Mouse (Mus musculus) hematopoietic stem cell, adult 5-6 weeks (primary cell): Measurements from ENCODE around the gene Samd4. TPM values are rescaled to one million over a fixed set of nuclear protein-coding genes. Genes with fewer than 3 reads are reported as not detected.

Experiments
- ATAC-seq, 2 experiments: fragments of 125-278 bp in 1 of 2; replicated peaks in 1 of 2; 2 replicates each; pipeline ENCODE4 v1.8.0; 2016 to 2017; ENCODE audit warnings: inconsistent platforms in 2 of 2, mild to moderate bottlenecking in 2 of 2, moderate number of reproducible peaks in 2 of 2, low read depth in 1 of 2, moderate TSS enrichment in 1 of 2; ENCODE audit not compliant: low FRiP score in 2 of 2, poor library complexity in 2 of 2, severe bottlenecking in 2 of 2, insufficient read depth in 1 of 2, low TSS enrichment in 1 of 2
- total RNA-seq: library from RNA; stranded (forward); fragments of 172-1452, 232-1000 nt; gene quantifications from 2 replicates; pipeline ENCODE4 v1.2.3, GENCODE M21; 2017

The Samd4 gene
- total RNA-seq, 1 experiment from 2014 or later, result 2.3 TPM

DNA sequence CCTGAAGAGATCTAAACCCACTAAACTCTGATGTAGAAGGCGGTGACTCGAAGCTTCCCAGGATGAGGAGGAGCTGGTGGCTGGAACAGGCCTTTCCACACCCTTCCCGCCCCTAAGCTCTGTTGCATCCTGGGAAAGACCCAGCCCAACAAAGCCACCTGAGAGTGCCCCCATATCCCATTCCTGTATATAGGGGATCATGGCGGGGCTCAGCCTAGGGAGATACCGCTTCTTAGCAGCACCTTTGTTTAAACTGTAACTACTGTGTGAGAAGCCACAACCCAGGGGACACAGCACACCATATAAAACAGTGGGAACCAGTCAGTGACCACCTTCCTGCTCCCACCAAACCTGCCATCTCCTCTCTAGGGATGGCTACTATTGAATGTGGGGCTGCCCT, 193.2 kb downstream of the Samd4 start:
- no peak for ATAC-seq

DNA sequence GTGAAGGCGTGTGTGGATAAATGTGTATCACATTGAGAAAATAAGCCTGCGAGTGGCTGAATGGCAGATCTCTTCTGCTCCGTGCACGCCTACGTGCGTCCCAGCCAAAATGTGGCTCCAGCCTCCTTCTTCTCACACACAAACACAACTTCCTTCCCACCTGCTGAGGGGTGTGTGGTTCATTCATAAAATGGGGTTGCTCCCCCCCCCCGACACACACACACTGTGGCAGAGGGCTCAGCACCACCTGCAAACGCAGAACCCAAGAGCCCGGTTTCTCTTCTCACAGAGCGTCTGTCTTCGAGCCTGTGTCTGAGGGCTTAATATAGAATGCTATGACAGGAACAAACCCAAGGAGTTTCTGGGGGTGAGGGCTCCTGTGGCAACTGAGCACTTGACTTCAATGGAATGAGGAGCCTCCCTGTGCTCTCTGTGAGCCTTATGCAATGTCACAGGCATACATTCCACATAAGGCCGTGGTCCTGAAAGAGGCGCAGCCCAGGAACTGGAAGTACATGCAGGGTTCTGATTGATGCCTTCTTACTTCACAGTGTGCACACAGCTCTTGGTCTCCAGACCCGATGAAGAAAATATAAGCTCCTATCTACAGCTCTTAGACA, 194.4 kb downstream of the Samd4 start:
- peak; percentile 13 to 16; a peak in 1 of 4 replicates for ATAC-seq

- ATAC-seq, result no peak
These were observed 194.9 kb downstream of the Samd4 start for GRCm38 (mm10) chr14:47077576-47077970.

DNA sequence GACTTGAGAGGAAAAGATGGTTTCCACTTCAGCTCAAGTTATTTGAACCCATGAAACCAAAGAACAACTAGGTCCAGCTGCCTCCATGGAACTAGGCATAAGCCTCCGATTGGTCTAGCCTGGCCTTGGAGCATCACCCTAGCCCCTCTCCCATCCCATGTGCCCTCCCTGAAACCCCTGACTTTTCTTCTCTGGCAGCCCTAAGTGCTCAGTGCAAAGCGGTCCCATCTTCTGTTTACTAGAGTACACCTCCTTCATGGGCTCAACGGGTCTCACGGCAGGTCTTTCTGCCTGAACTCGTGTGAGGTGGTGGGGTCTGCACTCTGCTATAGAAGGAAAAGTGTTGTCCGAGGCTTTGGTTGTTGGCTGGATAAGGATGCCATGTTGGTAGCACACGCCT, 197.3 kb downstream of the Samd4 start:
- ATAC-seq, result no peak

- no peak for ATAC-seq
These were observed 200.7 kb downstream of the Samd4 start for GRCm38 (mm10) chr14:47083311-47083710.

- no peak for ATAC-seq
These were observed 201.2 kb downstream of the Samd4 start for GRCm38 (mm10) chr14:47083838-47084237.

- ATAC-seq, result no peak
These were observed 202.0 kb downstream of the Samd4 start for GRCm38 (mm10) chr14:47084686-47085085.

DNA sequence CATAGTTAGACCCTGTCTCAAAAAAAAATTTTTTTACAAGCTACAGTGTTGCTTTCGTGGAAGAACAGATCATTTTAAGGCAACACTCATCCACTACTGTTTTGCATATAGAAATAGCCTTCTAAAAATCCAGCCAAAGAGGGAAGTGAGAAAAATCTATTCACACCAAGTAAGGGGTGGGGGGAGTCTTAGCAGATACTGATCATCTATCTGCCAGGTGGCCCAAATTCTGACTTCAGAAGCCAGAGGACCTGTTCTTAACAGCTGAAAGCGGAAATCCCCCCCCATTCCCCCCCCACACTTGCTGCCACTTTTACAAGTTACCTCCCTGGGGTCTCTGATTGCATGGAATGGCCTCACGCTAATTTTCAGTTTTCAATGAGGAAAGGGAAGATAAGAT, 203.5 kb downstream of the Samd4 start:
- ATAC-seq, result no peak

DNA sequence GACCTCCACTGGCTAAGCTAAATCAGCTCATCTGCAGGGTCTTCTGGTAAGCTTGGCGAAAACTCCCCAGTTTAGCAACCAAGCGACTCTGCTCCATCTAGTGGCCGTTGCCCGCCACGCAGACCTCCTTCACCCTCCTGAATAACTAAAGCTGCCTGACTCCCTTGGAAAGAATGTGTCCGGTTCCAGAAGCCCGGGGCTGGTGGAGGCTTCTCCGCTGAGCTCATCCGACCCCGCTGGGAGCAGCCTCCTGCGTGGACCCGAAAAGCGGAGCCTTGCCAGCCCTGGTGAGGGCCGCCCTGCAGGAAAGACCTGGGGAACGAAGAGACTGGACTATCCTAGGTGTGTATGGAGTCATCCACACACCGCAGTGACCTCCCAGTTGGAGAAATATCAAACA, 204.1 kb downstream of the Samd4 start:
- peak; percentile 77 to 82 for ATAC-seq

- ATAC-seq, result peak in 1 of 2 experiments; percentile 40; a peak in 1 of 4 replicates
These were observed 204.5 kb downstream of the Samd4 start for GRCm38 (mm10) chr14:47087182-47087581.

DNA sequence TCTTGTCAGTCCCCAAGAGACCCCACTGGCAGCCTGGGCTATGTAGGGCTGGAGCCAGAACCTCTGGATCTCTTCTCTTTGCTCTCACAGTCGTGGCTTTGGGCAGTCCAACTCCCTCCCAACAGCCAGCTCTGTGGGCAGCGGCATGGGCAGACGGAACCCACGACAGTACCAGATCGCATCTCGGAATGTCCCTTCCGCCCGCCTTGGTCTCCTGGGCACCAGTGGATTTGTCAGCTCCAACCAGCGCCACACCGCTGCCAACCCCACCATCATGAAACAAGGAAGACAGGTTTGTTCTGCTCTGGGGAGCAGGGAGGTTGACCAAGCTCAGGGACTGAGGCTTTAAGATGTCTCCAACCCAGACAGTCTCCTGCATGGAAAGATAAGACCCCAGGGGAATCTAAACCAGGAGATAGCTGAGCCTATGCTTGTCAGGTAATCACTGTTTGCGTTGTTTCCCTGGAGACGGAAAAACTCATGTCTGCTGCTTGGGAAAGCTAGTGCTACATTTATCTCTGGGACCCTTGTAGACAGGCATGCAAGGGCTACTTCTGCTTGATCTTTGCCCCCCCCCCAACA, 205.1 kb downstream of the Samd4 start:
- ATAC-seq, result no peak

- no peak; a peak in 1 of 4 replicates for ATAC-seq
These were observed 205.7 kb downstream of the Samd4 start for GRCm38 (mm10) chr14:47088339-47088738.

DNA sequence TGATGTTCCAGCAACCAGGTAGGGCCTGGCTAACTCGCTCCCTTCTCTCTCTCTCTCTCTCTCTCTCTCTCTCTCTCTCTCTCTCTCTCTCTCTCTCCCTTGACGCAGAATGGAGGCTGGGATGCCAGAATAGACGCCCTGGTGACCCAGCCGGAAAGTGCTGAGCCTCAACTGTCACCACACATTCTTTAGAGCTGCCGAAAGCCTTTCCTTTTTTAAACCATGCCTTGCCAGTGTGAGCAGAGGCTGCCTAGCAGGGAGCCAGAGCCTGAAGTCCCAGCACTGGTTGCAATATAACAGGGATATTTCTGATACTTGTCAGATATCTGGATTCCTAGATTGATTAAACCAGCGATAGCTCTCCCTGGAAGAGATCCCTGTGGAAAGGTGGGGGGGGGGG, 206.5 kb downstream of the Samd4 start:
- ATAC-seq, result no peak

GRCm38 (mm10) chr14:47091908-47092307, 209.3 kb downstream of the Samd4 start:
- no peak for ATAC-seq

- ATAC-seq, result no peak
These were observed 210.7 kb downstream of the Samd4 start for GRCm38 (mm10) chr14:47093355-47093792.

DNA sequence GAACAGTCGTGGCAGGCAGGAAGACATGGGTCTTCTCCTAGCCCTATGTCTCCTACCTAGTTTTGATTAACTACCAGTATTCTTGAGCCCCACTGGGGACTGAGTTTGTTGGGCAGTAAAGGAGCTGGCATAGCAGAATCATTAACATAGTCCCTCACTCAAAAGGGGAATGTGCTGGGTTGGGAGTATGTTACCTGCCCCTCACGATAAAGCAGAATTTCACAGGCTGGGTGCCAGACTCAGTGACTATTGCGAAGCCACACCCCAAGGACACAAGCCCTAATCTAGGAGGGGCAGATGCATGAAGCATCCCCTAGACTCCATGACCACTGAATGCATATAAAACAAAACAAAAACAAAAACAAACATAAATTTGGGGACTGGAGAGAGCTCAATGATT, 212.4 kb downstream of the Samd4 start:
- ATAC-seq, result peak in 1 of 2 experiments; percentile 16; a peak in 1 of 4 replicates

GRCm38 (mm10) chr14:47096357-47096756, 213.7 kb downstream of the Samd4 start:
- no peak for ATAC-seq

- peak; percentile 41 to 50; a peak in 3 of 4 replicates for ATAC-seq
These were observed 221.9 kb downstream of the Samd4 start for GRCm38 (mm10) chr14:47104246-47105173.
